Mouse (Mus musculus) erythroblast, embryonic 14.5 days (primary cell): ENCODE data around the gene Prl2c2. TPM values are rescaled to one million over a fixed set of nuclear protein-coding genes. Genes with fewer than 3 reads are reported as not detected.
"Not testable (repeated sequence)": the region's sequence is repeated elsewhere in the genome, so short reads cannot be mapped to it uniquely, and the experiment has no call there.

ENCODE experiments used
- H3K27me3 ChIP-seq: 2 replicates; pipeline ENCODE4 v1.6.1; 2012; ENCODE audit warnings: inconsistent platforms; ENCODE audit not compliant: control insufficient read depth
- H3K36me3 ChIP-seq: 2 replicates; pipeline ENCODE4 v1.6.1; 2012; ENCODE audit warnings: mild to moderate bottlenecking, inconsistent platforms; ENCODE audit not compliant: control insufficient read depth
- H3K4me1 ChIP-seq: 2 replicates; pipeline ENCODE4 v1.6.1; 2012; ENCODE audit warnings: inconsistent platforms; ENCODE audit not compliant: control insufficient read depth
- H3K4me3 ChIP-seq: replicated peaks from 2 replicates; pipeline ENCODE3; 2012; ENCODE audit warnings: moderate library complexity, mild to moderate bottlenecking, inconsistent platforms
- H3K9me3 ChIP-seq: 2 replicates; pipeline ENCODE4 v1.6.1; 2012; ENCODE audit warnings: low read length, inconsistent platforms, mixed read lengths; ENCODE audit not compliant: control insufficient read depth
- polyA plus RNA-seq: library from polyadenylated mRNA; stranded (reverse); fragments of >175 nt; gene quantifications from 2 replicates; pipeline ENCODE4 v1.2.3, GENCODE M21; 2012

Gene Prl2c2
- not detected in 2 replicates for polyA plus RNA-seq

GRCm38 (mm10) chr13:13005283-13005682 lies at the start of gene Prl2c2:
Gene Prl2c2 (minus strand): TSS chr13:13005383.
- H3K4me1 ChIP-seq, H3K27me3 ChIP-seq, H3K36me3 ChIP-seq, H3K9me3 ChIP-seq, H3K4me3 ChIP-seq: not testable (repeated sequence)

GRCm38 (mm10) chr13:13025872-13026271 lies 20.7 kb upstream of the Prl2c2 start:
- not testable (repeated sequence) for H3K9me3 ChIP-seq, H3K4me3 ChIP-seq, H3K36me3 ChIP-seq, H3K4me1 ChIP-seq, H3K27me3 ChIP-seq

- not testable (repeated sequence) for H3K9me3 ChIP-seq, H3K27me3 ChIP-seq, H3K4me1 ChIP-seq, H3K36me3 ChIP-seq, H3K4me3 ChIP-seq
These were observed 8.9 kb upstream of the Prl2c2 start for GRCm38 (mm10) chr13:13013993-13014549.

Other genes with a start within 250 kb of the Prl2c2 start
- gene Prl2c3, start 205.3 kb downstream of the Prl2c2 start, polyA plus RNA-seq = not detected in 2 replicates
- gene Prl2c5, start 177.3 kb upstream of the Prl2c2 start, polyA plus RNA-seq = not detected in 2 replicates